Mouse (Mus musculus) kidney, postnatal 25 days (tissue): Measurements from ENCODE around the gene Hcfc2.

Experiments used
- DNase-seq, 2 experiments: peaks; one replicate each; pipeline ENCODE4 v3.0.0; 2021; ENCODE audit warnings: mixed read lengths in 2 of 2

Hcfc2 gene

DNA sequence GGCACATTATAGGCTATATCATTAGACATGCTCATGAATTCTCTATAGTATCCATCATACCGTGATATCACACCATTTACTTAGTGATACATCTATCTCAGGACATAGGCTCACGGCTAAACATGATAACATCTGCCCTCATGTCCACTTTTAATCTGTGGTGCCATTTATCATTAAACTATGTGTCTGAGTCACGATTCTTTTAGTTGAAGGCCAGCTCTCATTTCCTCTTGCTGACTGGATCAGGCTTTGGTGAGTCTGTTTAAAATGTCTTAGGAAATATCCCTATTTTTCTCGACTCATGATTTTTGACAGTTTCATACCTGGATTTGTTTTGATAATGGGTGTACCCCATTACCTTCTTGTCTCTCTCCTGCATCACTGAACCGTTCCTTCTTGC, at the start of gene Hcfc2:
Gene Hcfc2, plus strand, starts transcription at position 205 of the 400 bp plus-strand sequence.
- DNase-seq = no peak

DNA sequence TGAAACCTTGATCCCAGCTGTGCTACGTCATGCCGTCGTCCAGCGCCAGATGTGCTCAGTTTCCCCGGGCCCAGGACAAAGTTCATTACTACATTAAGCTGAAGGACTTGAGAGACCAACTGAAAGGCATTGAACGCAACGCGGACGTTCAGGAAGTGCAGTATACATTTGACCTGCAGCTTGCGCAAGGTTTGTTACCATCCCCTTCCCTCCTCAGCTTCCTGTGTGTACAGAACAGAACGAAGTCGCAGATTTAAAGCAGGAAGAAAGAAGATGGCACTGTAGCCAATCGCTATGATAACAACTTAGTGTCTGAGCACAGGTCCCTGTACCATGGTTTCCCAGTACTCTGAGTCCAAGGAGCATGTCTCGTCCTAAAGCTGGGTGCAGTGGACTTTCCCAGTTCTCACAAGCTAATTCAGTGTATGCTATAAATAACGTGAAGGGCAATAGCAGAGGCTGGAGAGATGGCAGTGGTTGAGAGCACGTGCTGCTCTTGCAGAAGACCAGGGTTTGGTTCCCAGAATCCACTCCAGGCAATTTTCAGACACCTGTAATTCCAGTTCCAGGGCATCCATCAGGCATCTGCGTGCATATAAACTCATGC, 48.7 kb upstream of the Hcfc2 start:
- DNase-seq = no peak

DNA sequence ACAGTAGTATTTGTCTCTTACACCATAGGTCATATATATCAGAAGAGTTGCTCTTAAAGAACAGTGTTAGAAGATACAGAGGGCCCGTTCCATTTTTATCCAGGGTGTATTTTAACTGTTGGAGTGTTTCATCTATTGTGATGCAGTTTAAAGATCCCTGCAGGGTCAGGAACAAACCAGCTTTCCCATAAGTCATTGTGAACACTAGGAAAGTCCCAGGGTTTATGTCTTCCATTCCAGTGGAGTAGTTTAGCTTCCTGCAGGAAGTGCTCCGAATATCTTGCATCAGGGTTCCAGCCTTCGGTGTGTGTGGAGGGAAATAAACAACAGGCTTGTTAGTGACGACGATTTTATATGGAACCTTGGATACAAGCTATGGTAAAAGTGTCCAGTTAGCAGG, 44.7 kb upstream of the Hcfc2 start:
- DNase-seq = no peak

DNA sequence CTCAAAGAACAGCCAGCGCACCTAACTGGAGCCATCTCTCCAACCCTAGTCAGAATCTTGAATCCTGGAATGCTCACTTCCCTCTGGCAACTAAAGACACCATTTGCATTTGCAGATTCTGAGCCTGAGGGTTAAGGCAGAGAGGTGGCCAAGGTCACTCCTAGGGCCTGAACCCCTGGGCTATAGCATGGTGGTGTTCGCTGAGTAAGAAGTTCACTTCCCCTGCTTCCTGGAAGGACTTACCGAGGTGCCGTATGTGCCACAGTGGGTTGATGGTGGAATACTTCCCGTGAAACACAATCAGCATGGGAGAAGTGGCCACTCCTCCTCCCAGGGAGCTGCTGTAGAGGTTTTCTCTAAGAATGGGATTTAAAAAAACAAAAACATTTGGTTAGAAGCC, 43.3 kb upstream of the Hcfc2 start:
- no peak for DNase-seq

DNA sequence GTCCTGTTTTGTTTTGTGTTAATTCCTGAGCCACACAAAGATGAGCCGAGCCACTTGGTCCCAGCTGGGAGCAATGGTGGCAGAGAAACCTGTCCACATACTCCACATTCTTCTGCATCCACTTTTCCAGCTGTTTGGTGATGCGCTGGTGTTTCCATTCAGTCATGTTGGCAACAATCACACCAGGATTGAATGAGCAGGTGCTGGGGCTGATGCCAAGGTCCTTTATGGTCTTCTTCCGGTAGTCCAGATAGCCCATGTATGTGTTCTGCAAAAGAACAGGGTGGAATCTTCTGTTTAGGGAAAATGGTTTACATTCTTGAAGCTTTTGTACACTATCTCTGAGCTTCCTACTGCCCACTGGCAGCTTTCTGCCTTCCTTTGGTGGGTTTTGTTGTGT, 41.4 kb upstream of the Hcfc2 start:
- no peak for DNase-seq

DNA sequence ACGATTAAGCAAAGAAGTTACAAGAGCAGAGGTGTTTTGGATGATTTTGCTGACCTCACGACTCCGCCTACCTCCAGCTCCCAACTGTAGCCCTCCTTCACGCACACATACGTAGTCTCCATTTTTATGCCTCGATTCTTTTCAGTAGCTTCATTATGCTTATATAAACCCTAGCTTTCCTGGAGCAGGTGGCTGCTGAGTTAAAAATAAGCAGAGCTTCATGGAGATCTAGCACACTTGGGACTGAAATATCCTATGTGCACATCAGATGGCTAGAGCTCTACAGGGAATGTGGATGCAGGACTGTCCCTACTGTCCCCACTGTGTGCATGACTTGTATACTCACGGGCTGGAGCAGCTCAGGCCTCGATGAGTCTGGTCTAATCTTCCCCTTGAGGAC, 34.1 kb upstream of the Hcfc2 start:
- DNase-seq = no peak

DNA sequence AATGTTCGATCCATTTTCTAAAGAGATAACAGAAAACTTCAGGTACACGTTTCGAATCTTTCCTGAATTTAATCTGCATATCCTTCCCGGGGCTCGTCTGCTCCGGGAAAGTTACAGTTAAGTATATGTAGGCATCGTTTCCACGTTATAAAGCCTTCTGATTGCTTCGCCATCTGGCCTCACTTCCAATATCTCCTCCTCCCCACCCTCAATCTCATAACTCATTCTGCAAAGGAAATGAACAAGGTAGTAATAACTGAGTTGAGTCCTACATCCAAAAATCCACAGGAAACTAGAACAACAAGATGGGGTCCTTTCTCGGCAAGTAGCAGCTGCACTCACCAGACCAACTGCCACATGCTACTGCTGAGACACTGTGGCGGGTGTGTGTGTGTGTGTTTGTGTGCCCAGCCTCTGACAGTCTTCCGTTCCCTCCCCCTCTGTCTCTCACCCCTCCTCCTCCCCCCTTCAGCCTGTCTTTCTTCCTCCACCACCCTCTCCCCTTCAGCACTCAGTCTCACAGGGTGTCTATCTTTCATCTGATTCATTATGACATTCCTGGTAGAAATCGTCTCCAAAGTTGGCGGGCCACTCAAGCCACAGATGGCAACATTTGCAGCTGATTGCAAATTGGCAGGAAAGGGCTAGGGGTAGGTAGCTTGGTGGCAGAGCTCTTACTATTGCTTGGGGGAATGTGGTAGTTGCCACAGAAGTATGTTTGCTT, 33.5 kb upstream of the Hcfc2 start:
- no peak for DNase-seq

DNA sequence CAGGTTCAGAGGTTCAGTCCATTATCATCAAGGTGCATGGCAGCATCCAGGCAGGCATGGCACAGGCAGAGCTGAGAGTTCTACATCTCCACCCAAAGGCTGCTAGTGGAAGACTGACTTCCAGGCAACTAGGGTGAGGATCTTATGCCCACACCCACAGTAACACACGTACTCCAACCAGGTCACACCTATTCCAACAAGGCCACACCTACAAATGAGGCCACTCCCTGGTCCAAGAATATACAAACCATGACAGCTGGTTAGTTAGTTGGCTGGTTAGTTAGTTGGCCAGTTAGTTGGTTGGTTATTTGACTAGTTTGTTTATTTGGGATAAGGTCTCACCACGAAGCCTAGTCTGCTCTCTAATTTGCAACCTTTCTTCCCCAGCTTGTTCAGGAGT, 32.7 kb upstream of the Hcfc2 start:
- DNase-seq = no peak

DNA sequence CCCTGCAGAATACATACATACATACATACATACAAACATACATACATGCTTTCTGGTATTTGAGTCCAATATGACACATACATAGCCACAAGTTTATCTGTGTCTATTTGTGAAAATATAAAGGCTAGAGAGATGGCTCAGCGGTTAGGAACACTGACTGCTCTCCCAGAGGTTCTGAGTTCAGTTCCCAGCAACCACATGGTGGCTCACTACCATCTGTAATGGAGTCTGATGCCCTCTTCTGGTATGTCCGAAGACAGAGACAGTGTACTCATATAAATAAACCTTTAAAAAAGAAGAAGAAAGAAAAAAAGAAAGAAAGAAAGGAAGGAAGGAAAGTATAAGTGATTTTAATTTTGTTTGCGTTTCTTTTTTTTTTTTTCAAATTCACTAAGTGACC, 30.0 kb upstream of the Hcfc2 start:
- no peak for DNase-seq

DNA sequence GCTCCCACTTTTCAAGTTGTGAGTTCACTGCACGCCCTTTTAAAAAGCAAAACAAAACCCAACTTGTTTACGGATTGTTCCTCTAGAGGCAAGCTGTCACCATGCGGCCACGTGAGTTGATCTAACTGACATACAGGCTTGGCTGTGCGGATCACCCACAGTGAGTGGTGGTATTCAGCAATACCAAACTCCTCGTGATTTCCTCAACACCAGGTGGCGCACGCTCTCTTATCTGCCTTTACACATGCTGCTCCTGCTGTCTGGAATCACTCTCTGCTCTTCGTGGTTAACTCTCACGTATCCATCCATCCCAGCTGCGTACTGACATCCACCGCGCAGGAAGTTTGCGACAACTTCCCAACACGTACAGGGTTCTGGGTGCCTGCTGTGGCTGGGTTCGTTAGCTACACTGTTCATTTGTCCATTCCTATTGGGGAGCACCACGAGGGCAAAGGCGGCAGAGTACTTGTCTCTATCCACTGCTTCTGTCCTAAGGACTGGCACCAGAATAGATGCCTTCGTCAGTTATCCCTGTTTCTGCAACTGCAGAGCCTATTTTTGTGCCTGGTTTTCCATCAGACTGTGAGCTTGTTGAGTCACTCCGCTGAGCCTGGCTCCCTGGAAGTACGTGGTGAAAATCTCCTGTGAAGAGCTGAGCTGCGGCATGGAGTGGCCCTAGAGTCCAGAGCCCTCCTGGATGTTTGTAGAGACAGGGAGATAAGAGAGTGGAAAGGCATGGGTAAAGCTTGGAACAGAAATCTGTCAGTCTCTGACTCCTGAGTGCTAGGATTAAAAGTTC, 29.3 kb upstream of the Hcfc2 start:
- peak; percentile 87 to 93 for DNase-seq

DNA sequence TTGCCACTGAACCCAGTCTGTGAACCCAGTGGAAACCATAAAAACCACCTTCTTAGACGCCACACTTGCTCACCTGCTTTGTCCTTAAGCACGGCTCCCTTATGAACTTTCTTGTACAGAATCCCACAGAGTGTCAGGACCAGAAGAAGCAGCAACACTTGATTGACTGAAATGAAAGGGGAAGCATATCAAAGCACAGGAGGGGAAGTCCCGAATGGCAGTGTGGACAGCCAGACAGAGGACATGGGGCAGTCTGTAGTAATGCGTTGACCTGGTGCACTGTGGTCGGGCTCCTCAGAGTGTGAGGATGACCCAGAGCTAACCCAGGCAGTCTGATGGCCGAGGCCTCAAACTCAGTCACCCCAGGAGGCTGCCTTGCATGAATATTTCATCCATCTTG, 25.8 kb upstream of the Hcfc2 start:
- no peak for DNase-seq

DNA sequence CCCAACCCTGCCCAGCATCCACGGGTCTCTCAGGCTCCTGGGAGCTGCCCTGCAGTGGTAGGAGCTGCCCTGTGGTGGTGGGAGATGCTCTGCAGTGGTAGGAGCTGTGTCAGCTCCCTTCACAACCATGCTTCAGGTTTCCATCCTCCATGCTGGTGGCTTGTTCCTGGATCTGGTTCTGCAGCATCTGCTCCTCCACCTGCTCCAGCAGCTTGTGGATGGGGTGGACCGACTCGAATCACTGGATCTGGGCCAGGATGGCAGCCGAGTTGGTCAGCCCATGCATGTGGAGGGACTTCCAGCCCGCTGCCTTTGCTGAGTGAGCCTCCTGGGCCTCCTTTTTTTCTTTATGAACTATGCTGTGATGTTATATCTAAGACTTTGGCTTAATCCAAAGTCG, 19.0 kb upstream of the Hcfc2 start:
- no peak for DNase-seq

DNA sequence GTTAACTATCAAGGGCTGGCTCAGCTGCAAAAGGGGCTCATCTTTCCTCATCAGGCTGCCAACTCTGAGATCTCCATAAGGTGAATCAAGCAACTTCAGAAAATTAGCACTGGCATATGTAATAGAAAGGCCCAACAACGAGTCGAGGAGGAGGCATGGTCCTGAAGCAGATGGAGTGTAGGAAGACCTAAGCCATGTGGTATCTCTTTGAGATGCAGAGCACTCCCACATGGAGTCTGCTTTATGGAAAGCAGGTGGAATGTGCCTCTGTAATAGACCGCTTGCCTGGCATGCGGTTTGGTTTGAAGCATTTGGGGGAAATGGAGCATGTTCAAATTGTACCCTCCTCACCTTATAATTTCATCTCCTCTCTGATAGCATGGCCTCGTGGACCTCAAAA, 15.2 kb upstream of the Hcfc2 start:
- no peak for DNase-seq

DNA sequence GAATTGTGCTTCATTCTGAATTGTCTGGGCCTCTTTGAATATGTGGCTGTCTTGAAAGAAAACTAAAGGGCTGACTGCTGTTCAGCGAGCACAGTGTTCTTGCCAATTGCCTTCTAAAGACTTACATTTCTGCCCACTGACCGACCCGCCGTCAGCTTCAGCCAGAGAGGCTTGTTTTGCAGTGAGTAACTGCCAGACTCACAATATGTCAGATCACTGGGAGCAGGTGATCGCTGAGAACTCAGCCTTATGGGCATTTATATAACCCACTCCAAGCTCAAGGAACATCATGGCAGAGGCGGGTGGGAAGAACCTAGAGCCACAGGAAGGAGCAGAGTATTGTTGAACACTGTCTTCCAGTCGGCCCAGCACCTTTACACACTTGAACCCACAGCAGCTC, 14.3 kb upstream of the Hcfc2 start:
- DNase-seq = no peak

DNA sequence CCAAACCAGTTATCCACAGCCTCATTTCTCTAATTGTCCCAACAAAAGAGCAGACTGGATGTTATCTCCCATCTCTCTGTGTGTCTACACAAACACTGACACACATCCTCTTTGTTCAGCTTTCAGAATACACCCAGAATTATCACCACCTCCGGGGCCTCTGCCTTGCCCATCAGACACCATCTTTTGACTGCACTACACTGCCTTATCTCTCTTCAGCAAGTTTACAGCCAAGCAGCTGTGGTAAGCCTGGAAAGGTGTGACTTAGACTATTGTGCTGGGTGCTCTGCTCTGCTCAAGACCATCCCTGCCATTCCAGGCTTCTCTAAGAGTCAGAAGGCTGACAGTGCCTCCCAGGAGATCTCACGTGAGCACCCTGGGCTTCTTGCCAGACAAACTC, 10.5 kb upstream of the Hcfc2 start:
- DNase-seq = no peak

DNA sequence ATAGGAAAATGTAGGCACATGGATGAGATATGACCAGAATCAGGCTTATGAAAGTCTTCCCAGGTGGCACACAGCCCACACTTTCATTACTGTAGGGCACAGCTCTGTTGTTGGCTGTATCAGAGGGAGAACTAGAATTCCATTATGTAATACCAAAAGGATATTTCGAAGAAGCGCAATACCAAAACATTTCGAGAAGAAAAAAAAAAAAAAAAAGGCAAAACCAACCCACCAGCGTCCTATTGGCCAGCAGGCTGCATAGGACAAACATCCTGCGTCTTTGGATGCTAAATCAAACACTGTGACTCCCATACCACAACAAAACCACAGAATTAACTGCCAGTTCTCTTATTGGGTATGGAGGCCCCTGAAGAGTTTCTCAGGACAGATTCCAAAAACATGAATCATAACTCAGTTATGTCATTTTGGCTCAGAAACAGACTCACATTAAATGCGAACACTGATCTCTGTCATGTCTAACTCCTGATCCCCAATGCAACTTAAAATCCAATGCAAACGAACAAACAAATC, 6.2 kb upstream of the Hcfc2 start:
- no peak for DNase-seq

DNA sequence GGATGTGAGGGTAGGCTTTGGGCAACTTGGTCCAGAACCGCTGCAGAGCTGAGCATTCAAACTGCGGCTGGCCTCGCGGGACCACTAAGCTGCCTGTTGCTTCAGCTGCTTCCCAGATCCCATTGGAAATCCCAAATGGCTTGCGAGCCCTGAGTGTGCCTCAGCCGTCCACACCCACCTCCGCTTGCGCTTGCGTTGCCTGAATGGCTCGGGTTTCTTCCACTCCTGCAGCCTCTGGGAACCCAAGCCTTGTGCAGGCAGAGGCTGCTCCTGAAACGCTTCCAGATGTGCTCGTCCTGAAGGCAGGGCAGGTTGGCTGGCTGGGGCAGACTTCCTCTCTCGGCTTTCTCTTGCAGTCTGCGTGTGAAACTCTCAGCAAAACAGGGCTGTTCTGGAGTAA, 5.5 kb upstream of the Hcfc2 start, which contains the start of gene Glt8d2:
Gene Glt8d2, minus strand, starts transcription at position 157 of the 400 bp plus-strand sequence.
- DNase-seq = peak; percentile 25 to 48

DNA sequence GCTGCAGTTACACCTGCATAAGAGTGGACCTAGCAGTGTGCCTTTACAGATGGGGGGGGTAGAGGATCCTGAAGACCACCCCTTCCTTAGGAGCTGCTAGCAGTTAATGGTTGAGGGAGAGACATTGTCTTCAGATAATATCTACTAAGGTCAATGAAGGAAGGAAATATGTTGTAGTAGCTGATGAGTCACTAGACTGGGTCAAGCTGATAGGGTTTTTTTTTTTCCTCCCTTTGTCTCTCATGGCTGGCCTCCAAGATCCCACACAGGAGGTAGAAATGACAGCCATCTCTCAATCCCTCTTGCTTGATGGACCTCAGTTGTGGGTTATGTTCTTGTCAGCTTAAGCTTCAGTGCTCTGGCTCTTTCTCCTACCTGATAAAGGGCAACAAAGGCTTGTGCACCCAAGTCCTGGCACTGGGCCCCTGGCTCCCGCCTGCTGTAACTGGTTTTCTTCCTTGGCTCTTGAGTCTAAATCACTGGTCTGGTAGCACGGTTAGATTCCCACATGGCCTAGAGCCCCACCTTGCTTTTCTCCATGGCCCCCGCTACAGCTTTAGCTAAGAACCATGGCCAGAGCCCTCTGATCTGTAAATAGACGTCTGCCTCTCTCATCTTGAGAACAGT, 606 bp downstream of the Hcfc2 start:
- DNase-seq = no peak

DNA sequence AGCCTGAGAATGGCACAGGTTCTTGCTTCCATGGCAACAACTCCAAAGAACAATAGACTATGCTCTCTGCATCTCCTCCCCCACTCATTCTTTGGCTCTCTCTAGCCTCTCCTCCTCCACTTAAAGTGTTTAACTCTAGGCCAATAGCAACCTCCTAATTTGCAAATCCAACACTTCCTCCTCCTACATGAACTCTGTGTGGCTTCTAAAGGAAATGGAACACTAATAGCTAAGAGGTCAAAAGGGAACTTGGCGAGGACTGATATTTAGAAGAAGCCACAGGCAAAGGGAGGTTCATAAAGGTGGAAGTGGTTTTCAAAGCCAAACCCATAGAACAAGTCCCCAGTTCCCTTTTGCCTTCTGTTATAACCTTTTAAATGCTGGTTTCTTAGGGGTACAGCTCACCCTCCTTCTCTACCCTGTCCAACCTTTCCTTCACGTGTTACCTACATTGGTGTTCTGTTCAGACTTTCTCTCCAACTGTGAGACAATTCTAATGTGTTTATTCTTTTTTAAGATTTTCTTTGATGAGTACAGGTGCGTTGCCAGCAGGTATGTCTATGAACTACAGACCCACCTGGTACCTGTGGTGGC, 1.4 kb downstream of the Hcfc2 start:
- no peak for DNase-seq

DNA sequence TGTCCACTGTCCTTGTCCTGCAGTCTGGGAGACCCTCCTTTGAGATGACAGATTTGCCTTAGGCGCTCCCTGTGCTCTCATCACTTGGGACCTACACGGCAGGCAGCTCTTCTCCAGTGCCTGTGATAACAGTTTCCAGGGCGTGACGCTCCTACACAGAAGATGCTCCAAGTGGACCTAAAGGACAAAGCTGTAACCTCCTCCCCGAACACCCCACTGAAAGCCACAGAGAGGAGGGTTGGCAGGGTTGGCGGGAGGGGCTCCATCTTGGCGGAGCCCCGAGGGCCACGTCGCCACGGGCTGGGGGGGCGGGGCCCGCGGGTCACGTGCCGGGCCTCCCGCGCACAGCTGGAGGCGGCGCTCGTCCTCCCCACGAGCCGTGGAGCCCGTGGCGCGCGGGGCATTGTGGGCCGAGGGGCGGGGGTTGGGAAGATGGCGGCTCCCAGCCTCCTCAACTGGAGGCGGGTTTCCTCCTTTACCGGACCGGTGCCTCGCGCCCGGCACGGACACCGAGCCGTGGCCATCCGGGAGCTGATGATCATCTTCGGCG, 2.8 kb downstream of the Hcfc2 start:
- peak; percentile 91 to 95 for DNase-seq

DNA sequence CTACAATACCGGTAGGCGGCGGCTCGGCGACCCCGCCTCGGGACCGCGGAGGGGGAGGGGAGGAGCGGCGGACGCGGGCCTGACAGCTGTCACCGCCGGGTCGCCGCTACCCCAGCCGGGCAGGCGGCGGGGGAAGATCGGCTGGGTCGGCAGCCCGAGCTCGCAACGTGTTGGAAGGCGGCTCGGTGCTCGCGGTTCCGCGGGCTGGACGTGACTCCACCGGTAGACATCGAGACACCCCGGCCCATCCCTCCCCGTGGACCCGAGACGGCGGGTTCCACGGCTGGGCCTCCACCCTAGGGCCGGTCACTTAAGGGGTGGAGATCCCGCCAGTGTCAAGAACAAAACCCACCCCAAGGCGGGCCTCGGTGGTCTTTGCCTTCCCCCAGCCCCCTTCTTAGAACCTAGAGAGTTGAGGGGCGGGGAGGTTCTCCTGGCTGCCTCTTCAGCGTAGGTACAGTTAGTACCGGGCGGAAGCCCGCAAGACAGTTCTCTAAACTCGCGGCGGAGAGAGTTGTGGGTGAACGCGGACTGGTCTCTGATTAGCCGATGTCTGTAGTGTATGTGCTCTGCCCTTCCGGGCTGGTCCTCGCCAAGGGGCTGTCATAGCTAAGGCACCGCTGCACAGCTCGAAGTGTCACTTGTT, 3.5 kb downstream of the Hcfc2 start:
- peak in 1 of 2 experiments; percentile 7 for DNase-seq

DNA sequence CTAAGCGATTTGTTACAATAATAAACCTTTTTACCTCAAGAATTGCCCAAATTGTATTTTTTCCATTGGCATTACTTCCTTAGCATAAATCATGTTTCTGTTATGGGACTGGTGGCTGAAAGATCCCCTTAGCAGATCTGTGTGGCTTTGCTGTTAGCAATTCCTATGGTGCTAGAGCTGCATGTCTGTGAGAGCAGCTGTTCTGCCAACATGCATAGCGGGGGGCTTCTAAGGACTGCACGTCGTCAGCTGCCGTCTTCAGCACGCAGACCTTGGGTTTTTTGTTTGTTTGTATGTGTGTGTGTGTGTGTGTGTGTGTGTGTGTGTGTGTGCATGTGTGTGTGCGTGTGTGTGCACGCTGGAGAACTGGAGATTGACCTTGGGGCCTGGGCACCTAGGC, 45.4 kb downstream of the Hcfc2 start:
- no peak for DNase-seq
